Mouse (Mus musculus): ENCODE measurements around the gene Catsper1. TPM values are rescaled to one million over a fixed set of nuclear protein-coding genes. Genes with fewer than 3 reads are reported as not detected.

The Catsper1 gene
- not detected for polyA plus RNA-seq (2017; shearing (Covaris generic))

DNA sequence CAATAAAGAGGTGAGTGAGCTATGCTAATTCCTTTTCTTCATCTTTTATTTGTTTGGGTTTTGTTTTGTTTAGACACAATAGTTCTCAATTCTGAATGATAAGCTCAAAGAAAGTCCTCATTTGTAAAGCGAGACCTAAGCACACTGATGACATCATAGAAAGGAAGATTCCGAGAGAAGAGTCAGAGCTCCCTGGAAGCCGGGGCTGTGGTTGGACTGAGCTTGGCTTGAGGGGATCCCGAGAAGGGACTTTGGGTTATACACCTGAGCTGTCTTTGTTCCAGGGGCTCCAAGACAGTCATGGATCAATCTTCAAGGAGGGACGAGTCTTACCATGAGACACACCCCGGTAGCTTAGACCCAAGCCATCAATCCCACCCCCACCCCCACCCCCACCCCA is at the start of gene Catsper1:
Gene Catsper1, plus strand, starts transcription at position 301 of the 400 bp plus-strand sequence.

DNA sequence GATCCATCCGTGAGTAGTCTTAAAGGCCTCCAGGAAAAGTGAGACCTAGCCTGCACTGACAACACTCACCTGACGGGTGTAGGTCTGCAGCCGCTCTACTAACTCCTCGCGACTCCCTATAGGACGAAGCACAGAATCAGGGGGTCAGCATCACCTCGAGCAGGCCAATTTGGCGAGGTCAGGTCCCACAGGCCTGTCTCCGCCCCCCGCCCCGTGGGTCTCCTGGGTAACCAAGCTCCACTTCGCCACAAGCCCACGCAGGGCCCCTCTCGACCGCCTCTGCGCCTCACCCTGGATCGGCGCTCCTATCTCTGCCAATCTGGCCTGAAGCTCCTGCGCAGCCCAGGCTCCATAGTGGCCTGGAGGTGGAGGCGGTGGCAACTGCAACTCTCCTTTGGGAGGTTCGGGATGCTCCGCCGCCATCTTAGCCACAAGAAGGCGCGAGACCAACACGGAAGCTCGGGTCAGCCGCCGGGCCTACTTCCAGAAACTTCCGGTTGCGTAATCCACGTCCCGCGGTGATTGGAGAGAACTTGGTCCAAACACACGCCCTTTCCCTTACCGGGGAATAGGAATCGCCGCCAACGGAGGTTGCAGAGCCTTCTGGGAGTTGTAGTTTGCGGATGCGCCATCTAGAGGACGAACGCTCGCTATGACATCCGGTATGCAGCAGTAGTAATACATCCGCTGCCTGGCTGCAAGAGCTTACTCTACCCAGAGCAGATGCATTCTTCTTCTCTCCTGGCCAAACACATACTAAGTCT is 40.4 kb upstream of the Catsper1 start, which contains the start of gene Sf3b2:
Gene Sf3b2, minus strand, starts transcription at position 484 of the 764 bp plus-strand sequence.

DNA sequence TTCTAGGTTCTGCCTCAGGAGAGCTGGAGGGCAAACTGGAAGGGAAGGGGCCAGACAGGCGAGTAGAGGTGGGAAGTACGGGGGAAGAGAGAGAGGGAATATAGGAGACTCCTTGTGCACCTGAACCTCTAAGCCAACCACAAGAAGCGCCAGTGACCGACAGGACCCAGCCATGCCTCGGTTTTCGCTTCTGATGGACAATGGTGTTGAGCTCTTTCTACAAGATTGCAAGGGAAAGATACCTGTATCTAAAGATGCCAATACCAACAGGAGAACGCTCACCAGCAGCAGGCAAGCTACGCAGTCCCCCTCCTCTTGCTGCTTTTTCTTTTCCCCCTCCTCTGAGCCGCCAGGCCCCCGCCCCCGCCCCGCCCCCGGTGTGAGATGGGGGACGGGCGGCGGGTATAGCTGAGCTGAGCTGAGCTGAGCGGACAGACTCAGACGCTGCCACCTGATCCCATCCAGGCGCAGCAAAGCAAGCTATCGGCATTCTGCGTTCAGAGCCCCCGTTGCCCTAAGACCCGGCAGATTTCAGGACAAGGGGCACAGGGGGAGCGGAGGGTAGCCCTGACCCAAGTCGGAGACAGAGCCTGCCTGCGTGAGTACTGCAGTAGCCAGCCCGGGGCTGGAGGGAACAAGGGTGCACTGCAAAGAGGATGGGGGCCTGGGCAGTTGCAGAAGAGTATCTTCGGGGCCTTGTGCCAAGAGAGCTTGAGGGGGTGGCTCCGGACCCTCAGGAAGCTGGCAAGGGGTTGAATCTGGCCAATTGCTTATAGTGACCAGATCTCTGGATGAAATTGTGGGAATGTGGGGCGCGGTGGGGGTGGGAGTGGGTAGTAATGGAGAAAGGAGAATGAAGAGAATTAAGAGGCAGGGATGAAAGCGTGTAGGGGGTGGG is 37.4 kb upstream of the Catsper1 start, which contains the start of gene Gal3st3:
Gene Gal3st3, plus strand, starts transcription at position 429 of the 898 bp plus-strand sequence.

DNA sequence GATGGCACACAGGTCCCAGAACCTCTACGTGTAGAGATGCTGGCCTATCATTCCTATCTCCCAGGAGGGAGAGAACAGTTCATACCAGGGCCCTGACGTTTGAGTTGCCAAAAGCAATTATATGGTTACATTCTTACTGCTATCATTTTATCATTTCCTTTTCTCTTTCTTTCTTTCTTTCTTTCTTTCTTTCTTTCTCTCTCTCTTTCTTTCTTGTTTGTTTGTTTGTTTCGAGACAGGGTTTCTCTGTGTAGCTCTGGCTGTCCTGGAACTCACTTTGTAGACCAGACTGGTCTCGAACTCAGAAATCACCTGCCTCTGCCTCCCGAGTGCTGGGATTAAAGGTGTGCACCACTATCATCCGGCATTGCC is 13.9 kb downstream of the Catsper1 start, which contains the start of gene Cst6:
Gene Cst6, minus strand, starts transcription at position 73 of the 372 bp plus-strand sequence.

DNA sequence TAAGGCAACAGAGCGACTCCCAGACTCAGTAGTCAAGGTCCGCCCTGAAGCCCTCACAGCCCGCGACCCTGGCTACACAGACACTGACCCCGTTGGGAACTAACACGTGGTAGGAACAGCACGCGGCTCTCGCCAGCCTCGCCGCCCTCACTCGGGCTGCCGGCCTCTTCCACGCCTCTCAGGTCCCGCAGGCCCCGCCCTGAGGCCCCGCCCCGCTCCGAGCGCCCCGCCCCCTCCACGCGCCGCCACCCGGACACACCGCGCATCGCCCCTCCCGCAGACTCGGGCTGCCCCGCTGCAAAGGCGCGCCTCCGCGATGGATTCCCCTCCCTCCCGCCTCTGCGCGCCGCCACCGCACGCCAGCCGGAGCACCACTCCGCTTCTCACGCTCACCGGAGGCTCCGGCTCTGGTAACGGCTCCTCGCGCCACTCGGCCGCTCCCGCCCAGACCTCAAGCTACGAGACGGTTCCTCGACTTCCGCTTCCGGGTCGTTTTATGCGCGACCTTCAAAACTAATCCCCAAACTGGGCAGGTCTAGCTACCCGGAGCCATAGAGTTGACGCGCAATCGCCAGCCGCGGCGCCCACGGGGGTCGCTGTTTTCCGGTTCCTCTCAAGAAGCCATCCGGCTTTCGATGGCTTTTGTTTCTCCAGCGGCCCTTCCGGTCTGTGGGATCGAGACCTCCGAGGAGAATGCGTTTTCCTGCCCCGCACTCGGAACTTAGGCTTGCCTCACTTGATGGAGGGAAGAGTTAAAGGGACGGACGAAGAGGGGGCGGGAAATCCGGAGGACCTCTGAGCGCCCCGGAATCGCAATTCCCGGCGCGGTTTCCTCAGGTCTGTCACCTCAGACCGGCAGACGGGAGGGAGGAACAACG is 30.9 kb downstream of the Catsper1 start, which contains the start of gene Eif1ad:
Gene Eif1ad, plus strand, starts transcription at position 567 of the 878 bp plus-strand sequence.

DNA sequence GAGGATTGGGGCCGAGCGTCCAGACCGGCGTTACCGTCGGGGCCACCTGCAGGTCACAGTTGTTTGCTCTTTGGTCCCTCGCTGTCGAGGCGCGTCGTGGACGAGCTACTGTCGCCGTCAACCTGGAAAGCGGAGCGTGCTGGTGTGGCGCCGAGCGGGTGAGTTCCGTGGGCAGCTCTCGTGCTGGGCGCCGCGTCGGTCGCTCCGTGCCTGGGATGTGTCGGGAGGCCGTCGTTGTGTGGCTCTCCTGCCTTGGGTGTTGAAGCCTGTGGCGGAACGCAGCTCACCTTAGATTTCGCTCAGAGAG is 31.5 kb downstream of the Catsper1 start, which contains the start of gene Banf1:
Gene Banf1, minus strand, starts transcription at position 116 of the 307 bp plus-strand sequence.

DNA sequence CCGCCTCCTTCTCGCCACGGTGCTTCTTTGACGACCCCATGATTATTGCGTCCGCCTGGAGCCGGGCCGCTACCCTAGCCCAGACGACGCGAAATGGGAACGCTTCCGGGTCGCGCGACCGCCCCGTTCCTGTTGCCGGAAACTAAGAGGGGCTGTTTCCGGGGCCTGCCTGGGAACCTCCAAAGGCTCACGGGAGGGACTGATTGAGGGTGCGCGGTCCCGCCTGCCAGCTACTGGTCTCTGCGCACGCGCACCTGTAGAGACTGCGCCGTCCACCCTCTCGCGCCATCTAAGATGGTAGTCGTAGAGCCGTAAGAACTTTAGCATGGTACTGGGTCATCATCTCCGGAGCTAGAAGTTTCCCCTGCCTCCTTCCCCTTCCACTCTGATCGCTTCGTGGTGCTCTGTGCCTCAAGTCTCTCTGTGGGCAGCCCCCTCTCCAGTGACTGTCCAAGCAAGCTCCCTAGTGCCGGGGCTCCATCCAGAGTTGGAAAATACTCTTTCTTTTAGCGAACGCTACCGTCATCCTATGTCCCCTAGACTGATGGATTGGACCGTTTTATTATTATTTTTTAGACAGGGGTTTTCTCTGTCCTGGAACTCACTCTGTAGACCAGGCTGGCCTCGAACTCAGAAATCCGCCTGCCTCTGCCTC is 53.2 kb downstream of the Catsper1 start, which contains the start of gene Sart1:
Gene Sart1, minus strand, starts transcription at position 116 of the 655 bp plus-strand sequence.

Other genes with a start within 250 kb of the Catsper1 start
- 30.1 TPM for gene Yif1a, start 247.2 kb upstream of the Catsper1 start, polyA plus RNA-seq (2017; shearing (Covaris generic))
- 0.76 TPM for gene Cnih2, start 237.2 kb upstream of the Catsper1 start, polyA plus RNA-seq (2017; shearing (Covaris generic))
- 149 TPM for gene Rab1b, start 228.7 kb upstream of the Catsper1 start, polyA plus RNA-seq (2017; shearing (Covaris generic))
- 4.3 TPM for gene Klc2, start 217.2 kb upstream of the Catsper1 start, polyA plus RNA-seq (2017; shearing (Covaris generic))
- gene Pacs1, start 62.6 kb upstream of the Catsper1 start, polyA plus RNA-seq (2017; shearing (Covaris generic)) = 92.1 TPM
- gene Sf3b2, start 40.3 kb upstream of the Catsper1 start, polyA plus RNA-seq (2017; shearing (Covaris generic)) = 304 TPM
- not detected for gene Gal3st3, start 37.4 kb upstream of the Catsper1 start, polyA plus RNA-seq (2017; shearing (Covaris generic))
- 0.10 TPM for gene Cst6, start 13.8 kb downstream of the Catsper1 start, polyA plus RNA-seq (2017; shearing (Covaris generic))
- gene Eif1ad, start 31.0 kb downstream of the Catsper1 start, polyA plus RNA-seq (2017; shearing (Covaris generic)) = 47.5 TPM
- 160 TPM for gene Banf1, start 31.4 kb downstream of the Catsper1 start, polyA plus RNA-seq (2017; shearing (Covaris generic))
- gene Sart1, start 53.0 kb downstream of the Catsper1 start, polyA plus RNA-seq (2017; shearing (Covaris generic)) = 224 TPM
- 1.1 TPM for gene Tsga10ip, start 66.8 kb downstream of the Catsper1 start, polyA plus RNA-seq (2017; shearing (Covaris generic))
- 180 TPM for gene Drap1, start 89.2 kb downstream of the Catsper1 start, polyA plus RNA-seq (2017; shearing (Covaris generic))
- 23.6 TPM for gene AI837181, start 89.4 kb downstream of the Catsper1 start, polyA plus RNA-seq (2017; shearing (Covaris generic))
- gene Fosl1, start 111.8 kb downstream of the Catsper1 start, polyA plus RNA-seq (2017; shearing (Covaris generic)) = not detected
- 5.7 TPM for gene Ccdc85b, start 122.2 kb downstream of the Catsper1 start, polyA plus RNA-seq (2017; shearing (Covaris generic))
- gene Fibp, start 124.9 kb downstream of the Catsper1 start, polyA plus RNA-seq (2017; shearing (Covaris generic)) = 59.4 TPM
- 473 TPM for gene Ctsw, start 132.8 kb downstream of the Catsper1 start, polyA plus RNA-seq (2017; shearing (Covaris generic))
- 2.7 TPM for gene Efemp2, start 138.2 kb downstream of the Catsper1 start, polyA plus RNA-seq (2017; shearing (Covaris generic))
- gene Mus81, start 152.7 kb downstream of the Catsper1 start, polyA plus RNA-seq (2017; shearing (Covaris generic)) = 18.9 TPM
- gene Cfl1, start 154.7 kb downstream of the Catsper1 start, polyA plus RNA-seq (2017; shearing (Covaris generic)) = 2,966 TPM
- 0.38 TPM for gene 1700020D05Rik, start 168.0 kb downstream of the Catsper1 start, polyA plus RNA-seq (2017; shearing (Covaris generic))
- 3.2 TPM for gene Snx32, start 174.8 kb downstream of the Catsper1 start, polyA plus RNA-seq (2017; shearing (Covaris generic))
- gene Ovol1, start 224.9 kb downstream of the Catsper1 start, polyA plus RNA-seq (2017; shearing (Covaris generic)) = 0.17 TPM
- gene Ap5b1, start 232.3 kb downstream of the Catsper1 start, polyA plus RNA-seq (2017; shearing (Covaris generic)) = 9.9 TPM

Measured in effector memory CD4-positive, alpha-beta T cell, adult 7 months (primary cell).